Mouse (Mus musculus) urinary bladder, postnatal 4 days (tissue): ENCODE results near the gene Cmtm5.
A peak's percentile ranks its signal among the peaks of the same experiment; 100 is the strongest.
"Not testable (repeated sequence)": the region's sequence is repeated elsewhere in the genome, so short reads cannot be mapped to it uniquely, and the experiment has no call there.

Experiments
- DNase-seq, 2 experiments: peaks; one replicate each; pipeline ENCODE4 v3.0.0; 2021 to 2022; ENCODE audit warnings: low spot score in 2 of 2

Gene Cmtm5

GRCm38 (mm10) chr14:54932645-54933150, 3.4 kb upstream of the Cmtm5 start, which contains the start of gene Il25:
Il25 (plus strand) TSS chr14:54932695.
- DNase-seq: no peak

DNA sequence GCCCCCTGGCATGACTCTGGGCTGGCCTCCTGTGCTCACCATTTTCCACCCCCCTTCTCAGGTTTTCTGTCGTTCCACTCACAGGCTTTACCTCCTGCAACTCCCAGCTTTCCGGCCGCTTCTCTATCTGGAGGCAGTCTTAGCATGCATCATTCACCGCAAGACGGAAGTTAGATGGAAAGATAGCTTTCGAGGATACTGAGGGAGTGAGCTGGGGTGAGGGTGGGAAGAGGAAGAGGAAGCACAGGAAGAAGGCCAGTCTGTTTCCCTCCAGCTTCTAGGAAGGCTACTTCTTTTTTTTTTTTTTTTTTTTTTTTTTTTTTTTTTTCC, 735 bp downstream of the Cmtm5 start:
- no peak for DNase-seq

DNA sequence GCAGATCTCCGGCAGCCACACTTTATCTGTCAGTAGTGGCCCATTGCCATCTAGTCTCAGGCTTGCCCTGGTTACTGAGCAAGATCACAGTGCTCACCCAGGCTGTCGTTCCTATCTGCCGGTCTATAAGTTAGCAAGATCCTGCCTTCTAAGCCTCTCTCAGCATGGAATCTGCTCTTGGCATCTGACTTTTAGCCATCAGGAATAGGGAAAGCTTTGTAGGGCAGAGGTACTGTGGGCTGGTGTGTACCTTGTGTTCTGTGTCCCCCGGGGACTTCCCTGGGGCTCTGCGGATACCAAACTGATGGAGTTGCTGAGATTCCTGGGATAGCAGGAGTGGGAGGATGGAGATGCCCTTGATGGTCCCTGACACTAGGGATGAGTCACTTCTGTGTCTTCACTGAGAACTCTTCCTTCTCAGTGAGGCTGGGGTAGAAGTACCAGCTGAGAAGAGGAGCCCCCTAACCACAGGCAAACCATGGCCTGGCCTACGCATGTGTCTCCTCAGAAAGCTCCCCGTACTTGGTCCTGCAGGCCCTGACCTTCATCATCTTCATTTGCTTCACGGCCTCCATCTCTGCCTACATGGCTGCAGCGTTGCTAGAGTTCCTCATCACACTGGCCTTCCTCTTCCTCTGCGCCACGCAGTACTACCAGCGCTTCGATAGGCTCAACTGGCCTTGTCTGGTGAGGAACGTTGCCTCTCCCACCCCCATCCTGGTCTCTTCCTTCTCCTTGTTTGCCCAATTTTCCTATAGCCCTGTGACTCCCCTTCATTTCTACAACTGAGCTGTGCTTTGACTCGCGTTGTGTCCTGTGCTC, 1.5 kb downstream of the Cmtm5 start:
- DNase-seq: no peak

DNA sequence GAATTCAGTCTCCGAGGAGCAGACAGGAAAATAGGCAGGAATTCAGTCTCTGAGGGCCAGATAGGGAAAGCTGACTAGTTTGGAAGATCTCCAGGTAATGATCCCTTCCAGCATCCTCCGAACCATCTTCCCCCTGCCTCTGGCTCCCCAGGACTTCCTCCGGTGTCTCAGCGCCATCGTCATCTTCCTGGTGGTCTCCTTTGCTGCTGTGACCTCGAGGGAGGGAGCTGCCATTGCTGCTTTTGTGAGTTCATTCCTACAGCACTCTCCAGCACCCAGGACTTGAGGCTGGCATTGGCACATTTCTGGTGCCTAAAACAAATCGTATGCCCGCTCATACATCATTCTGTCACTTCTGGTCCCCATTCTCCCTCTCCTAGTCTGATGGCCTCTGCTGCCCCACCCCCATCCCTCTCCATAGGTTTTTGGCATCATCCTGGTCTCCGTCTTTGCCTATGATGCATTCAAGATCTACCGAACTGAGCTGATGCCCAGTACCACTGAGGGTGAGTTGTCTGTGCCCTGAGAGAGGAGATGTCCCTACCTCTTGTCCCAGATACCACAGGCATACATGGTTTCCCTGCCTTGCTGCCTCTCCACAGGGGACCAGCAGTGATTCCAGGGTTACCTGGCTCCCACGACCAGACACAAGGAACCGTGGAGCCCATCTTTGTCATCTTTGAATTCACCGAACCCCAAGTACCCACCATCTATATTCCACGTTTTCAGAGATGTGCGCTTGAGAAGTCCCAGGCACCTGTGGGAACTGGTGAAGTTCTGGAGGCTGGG, 2.6 kb downstream of the Cmtm5 start:
- DNase-seq: no peak

GRCm38 (mm10) chr14:54939434-54940175, 3.5 kb downstream of the Cmtm5 start:
- DNase-seq: peak; percentile 62 to 73

GRCm38 (mm10) chr14:54940176-54940530, 4.1 kb downstream of the Cmtm5 start:
- no peak for DNase-seq

DNA sequence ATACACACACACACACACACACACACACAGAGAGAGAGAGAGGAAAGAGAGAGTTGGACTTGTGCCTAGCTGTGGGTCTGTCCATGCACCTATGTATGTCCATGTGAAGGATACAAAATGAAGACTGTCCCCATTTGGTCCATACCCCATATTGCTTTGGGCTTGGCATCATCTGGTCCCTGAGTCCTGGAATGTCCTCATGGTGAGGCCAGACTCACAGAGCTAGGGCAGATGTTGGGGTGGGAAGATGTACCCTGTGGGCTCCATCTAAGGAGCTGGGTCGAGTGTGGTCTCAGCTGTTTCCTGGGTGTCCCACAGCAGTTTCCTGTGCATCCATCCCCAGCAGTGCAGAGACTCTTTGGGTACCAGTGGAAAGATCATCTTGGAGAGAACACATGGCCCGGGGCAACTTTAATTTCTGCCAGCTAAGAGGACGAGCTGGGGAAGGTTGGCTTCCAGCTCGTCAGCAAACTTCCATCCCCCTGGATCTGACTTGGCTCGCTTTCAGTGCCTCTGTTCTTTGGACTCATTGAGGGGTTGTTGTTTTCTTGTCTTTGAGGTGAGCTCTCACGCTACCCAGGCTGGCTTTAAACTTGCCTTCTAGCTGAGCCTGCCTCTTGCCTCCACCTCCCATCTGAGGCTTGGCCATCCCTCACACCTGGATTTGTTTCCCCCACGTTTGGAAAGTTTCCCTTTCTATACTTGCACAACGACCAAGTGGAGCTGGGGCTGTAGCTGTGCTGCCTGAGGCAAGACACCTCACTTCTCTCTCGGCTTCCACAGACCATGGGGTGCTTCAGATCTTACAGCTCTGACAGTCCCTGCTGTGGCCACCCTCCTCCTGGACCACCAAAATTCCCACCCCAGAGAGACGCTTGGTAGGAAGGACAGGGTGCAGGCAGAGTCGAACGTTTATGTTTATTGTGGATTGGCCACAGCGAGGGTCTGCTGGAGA, 5.2 kb downstream of the Cmtm5 start:
- DNase-seq: no peak

DNA sequence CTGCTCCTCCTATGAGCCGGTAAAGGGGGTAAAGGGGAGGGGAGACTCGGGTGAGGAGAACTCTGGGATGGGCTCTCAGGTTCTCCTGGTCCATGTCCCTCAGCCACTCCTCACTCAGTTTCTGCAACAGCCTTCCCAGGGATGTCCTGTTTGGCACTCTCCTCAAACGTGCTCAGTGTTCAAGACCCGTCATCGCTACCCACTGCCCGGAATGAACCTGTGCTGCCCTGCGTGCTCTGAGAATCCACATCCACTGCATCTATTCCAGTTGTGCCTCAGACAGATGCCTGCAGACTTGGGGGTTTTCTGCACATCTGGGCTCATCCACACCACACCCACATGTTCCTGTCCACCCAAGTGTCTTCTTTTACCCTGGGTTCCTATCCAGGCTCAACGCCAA, 6.4 kb downstream of the Cmtm5 start:
- DNase-seq: no peak

DNA sequence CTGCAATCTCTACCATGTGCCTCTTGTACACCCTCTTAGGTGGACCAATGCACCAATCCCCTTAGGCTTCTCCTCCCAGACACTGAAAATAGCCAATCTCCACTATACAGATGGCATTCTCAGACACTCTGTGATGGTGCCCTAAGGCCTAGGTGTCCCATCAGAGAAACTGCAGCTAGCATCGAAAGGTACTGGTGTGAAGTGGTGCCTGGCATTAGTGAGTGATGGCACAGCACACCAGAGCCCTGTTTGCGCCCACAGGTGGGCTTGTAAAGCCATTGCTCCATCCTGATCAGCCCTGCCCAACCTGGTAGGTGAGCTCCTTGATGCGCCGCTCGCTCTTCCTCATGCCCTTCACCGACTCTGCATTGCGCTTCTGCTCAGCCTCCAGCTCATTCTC, 7.9 kb downstream of the Cmtm5 start:
- DNase-seq: no peak

GRCm38 (mm10) chr14:54944939-54945338, 8.9 kb downstream of the Cmtm5 start:
- DNase-seq: no peak

GRCm38 (mm10) chr14:54945975-54946704, 10.1 kb downstream of the Cmtm5 start:
- no peak for DNase-seq

GRCm38 (mm10) chr14:54947008-54947407, 10.9 kb downstream of the Cmtm5 start:
- DNase-seq: not testable (repeated sequence)

- no peak for DNase-seq
Measured at GRCm38 (mm10) chr14:54948781-54949180, 12.7 kb downstream of the Cmtm5 start.

GRCm38 (mm10) chr14:54950493-54950892, 14.4 kb downstream of the Cmtm5 start:
- no peak for DNase-seq

DNA sequence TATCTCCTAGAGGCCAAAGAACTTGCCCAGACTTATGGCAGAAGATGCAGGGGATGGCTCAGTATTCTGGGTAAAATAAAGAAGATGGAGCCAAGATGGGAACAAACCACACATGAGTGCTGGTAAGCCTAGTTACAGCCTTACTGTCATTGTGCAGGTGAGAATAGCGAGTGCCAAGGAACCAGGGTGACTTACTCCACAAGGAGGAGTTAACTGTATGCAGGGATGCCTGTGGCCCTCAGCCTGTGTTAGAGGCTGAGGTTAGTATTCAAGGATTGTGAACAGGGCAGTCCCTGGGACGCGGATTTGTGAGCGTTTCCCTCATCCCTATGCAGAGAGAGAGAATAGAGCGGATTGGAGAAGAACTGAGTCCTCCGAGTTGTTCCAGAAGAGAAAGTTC, 15.5 kb downstream of the Cmtm5 start:
- DNase-seq: no peak

DNA sequence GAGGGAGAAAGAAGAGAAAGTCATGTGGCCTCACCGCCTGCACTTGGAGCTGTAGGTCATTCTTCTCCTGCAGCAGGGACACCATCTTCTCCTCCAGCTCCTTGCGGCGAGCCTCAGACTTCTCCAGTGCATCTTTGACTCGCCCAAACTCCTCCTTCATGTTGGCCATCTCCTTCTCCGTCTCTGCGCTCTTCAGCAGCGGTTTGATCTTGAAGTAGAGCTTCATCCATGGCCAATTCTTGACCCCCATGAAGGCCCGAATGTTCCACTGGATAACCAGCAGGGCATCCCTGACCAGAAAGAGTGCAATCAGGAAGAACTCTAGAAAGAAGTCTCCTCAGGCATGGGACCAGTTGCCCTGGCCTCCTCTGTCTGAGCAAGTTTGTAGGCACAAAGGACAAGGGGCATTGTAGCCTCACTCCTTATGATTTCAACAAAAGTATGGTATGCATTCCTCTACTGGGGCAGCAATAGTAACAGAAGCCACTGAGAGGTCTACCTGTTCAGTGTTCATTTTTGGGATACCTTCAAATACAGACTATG, 17.7 kb downstream of the Cmtm5 start:
- DNase-seq: no peak

DNA sequence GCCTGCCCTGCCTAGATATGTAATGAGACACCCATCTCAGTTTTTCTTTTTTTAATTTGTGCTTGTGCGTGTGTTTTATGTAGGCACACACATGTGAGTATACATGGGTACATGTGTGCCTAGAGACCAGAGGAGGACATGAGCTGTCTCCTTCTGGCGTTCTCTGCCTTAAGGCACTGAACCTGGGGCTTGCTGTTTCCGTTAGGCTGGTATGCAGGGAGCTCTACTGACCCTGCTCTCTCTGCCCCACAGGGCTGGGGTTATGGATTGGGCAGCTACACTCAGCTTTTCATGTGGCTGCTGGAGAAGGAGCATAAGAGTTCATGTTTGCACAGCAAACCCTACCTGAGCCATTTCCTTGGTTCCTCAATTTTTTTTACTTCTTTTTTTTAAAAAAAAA, 18.4 kb downstream of the Cmtm5 start:
- DNase-seq: no peak

GRCm38 (mm10) chr14:54955481-54955880, 19.4 kb downstream of the Cmtm5 start:
- DNase-seq: no peak

DNA sequence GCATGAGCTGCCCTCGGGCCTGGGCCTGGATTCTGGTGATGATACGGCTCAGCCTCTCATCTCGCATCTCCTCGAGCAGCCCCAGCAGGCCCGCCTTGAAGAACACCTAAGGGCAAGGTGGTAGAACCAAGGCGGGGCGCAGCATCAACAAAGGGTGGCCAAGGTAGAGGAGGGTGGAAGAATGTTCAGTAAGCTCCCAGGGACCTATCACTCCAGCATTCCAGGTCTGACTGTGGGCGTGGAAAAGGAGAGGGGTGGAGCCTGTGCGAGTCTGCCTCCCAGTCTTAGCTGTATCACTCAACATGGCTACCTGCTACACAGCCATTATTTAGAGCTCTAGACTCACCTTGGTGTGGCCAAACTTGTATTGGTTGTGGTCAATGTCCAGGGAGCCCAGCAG, 20.5 kb downstream of the Cmtm5 start:
- no peak for DNase-seq

DNA sequence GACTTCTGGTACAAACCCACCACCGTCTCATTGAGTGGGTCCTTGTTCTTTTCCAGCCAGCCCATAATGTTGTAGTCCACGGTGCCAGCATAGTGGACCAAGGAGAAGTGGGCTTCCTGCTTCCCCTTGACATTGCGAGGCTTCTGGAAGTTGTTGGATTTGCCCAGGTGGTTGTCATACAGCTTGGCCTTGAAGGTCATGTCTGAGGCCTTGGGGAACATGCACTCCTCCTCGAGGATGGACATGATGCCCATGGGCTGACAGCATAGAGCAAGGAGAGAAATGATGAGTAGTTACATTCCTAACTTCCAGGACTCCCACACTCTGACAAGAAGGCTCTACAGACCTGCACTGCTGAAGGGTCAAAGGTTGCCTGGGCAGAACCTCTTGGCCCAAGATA, 22.4 kb downstream of the Cmtm5 start:
- DNase-seq: no peak
